Mouse (Mus musculus) heart, embryonic 12.5 days (tissue): ENCODE data around the gene Nxpe3. TPM values are rescaled to one million over a fixed set of nuclear protein-coding genes. Genes with fewer than 3 reads are reported as not detected.

Source experiments
- ATAC-seq: fragments of 200-750 bp; cut with Nextera tagmentation; 2 replicates; pipeline ENCODE4 v1.8.0; 2017; ENCODE audit warnings: moderate TSS enrichment, moderate library complexity; ENCODE audit not compliant: insufficient number of reproducible peaks, low FRiP score
- H3K27ac ChIP-seq: fragments of 300-500 bp; sonication (generic); 2 replicates; pipeline ENCODE4 v1.5.1; 2016; ENCODE audit warnings: mild to moderate bottlenecking, moderate library complexity; ENCODE audit not compliant: poor library complexity, severe bottlenecking
- H3K27me3 ChIP-seq: fragments of 300-500 bp; sonication (generic); replicated peaks from 2 replicates; pipeline ENCODE4 v1.6.1; 2016; ENCODE audit warnings: mild to moderate bottlenecking, moderate library complexity
- H3K36me3 ChIP-seq: fragments of 300-500 bp; sonication (generic); 2 replicates; pipeline ENCODE4 v1.6.1; 2016; ENCODE audit warnings: mild to moderate bottlenecking, moderate library complexity
- H3K4me1 ChIP-seq: fragments of 300-500 bp; sonication (generic); replicated peaks from 2 replicates; pipeline ENCODE4 v1.6.1; 2016; ENCODE audit warnings: mild to moderate bottlenecking
- H3K4me2 ChIP-seq: fragments of 300-500 bp; sonication (generic); 2 replicates; pipeline ENCODE4 v1.6.1; 2016; ENCODE audit warnings: mild to moderate bottlenecking, moderate library complexity
- H3K4me3 ChIP-seq: fragments of 300-500 bp; sonication (generic); 2 replicates; pipeline ENCODE4 v1.5.1; 2016; ENCODE audit warnings: mild to moderate bottlenecking
- H3K9ac ChIP-seq: fragments of 300-500 bp; sonication (generic); 2 replicates; pipeline ENCODE4 v1.6.1; 2016; ENCODE audit warnings: mild to moderate bottlenecking, moderate library complexity
- H3K9me3 ChIP-seq: fragments of 300-500 bp; sonication (generic); replicated peaks from 2 replicates; pipeline ENCODE4 v1.6.1; 2016; ENCODE audit warnings: mild to moderate bottlenecking, moderate library complexity
- WGBS: fragments of 180-500 bp; shearing (Covaris S2); methylation state at CpG from one replicate; pipeline ENCODE4 v1.1.7; 2016; 5-methylcytosine and 5-hydroxymethylcytosine counted together
- polyA plus RNA-seq: library from polyadenylated mRNA; unstranded; fragments of >200 nt; fragmentation: Nextera tagmentation; extraction: Ambion mirVana; gene quantifications from 2 replicates; pipeline ENCODE4 v1.2.1, GENCODE M21; 2016

The Nxpe3 gene
- polyA plus RNA-seq, 1 experiment from 2014 or later, result 0.66 TPM

- no peak for ATAC-seq
- Histone ChIP-seq H3K27ac (no peak overlapping the region), H3K9me3 (no peaks in the 10 kb centered on the region), H3K9ac (no peak overlapping the region), H3K36me3 (peaks cover 28% of the 10 kb centered on the region), H3K4me3 (no peak overlapping the region), H3K4me1 (peaks cover 7% of the 10 kb centered on the region; the same call in 1 of the 2 replicates), H3K27me3 (no peaks in the 10 kb centered on the region), H3K4me2 (no peak overlapping the region)
Measured at GRCm38 (mm10) chr16:55835798-55836197, 59.3 kb downstream of the Nxpe3 start.

- no peaks in the 10 kb centered on the region for H3K27me3 ChIP-seq
- no peaks in the 10 kb centered on the region for H3K9me3 ChIP-seq
- ATAC-seq, result no peak
- H3K27ac ChIP-seq, result no peak overlapping the region
- H3K9ac ChIP-seq, result no peak overlapping the region
- no peak overlapping the region for H3K4me3 ChIP-seq
- peaks cover 28% of the 10 kb centered on the region for H3K36me3 ChIP-seq
- H3K4me2 ChIP-seq, result no peak overlapping the region
- peaks cover under 1% of the 10 kb centered on the region; the same call in 1 of the 2 replicates for H3K4me1 ChIP-seq
- WGBS, result 83% methylated on average over 8 of the region's 8 CpGs
Measured at GRCm38 (mm10) chr16:55832617-55833016, 62.5 kb downstream of the Nxpe3 start.

- H3K9ac ChIP-seq, result no peak overlapping the region
- no peaks in the 10 kb centered on the region for H3K4me1 ChIP-seq
- H3K4me3 ChIP-seq, result no peak overlapping the region
- 84% methylated on average over 6 of the region's 6 CpGs for WGBS
- peaks cover 28% of the 10 kb centered on the region for H3K36me3 ChIP-seq
- ATAC-seq, result no peak
- H3K27me3 ChIP-seq, result no peaks in the 10 kb centered on the region
- no peaks in the 10 kb centered on the region for H3K9me3 ChIP-seq
- H3K4me2 ChIP-seq, result no peak overlapping the region
- no peak overlapping the region for H3K27ac ChIP-seq
Measured at GRCm38 (mm10) chr16:55832040-55832439, 63.0 kb downstream of the Nxpe3 start.

GRCm38 (mm10) chr16:55831451-55831850, 63.6 kb downstream of the Nxpe3 start:
- H3K4me3 ChIP-seq, result no peak overlapping the region
- no peak overlapping the region for H3K27ac ChIP-seq
- no peaks in the 10 kb centered on the region for H3K9me3 ChIP-seq
- H3K27me3 ChIP-seq, result no peaks in the 10 kb centered on the region
- H3K4me1 ChIP-seq, result no peaks in the 10 kb centered on the region
- no peak overlapping the region for H3K4me2 ChIP-seq
- no peak overlapping the region for H3K9ac ChIP-seq
- 86% methylated on average over 1 of the region's 1 CpGs for WGBS
- peaks cover 28% of the 10 kb centered on the region for H3K36me3 ChIP-seq
- no peak for ATAC-seq

- Histone ChIP-seq H3K27ac (no peak overlapping the region), H3K4me3 (no peak overlapping the region), H3K4me1 (peaks cover 22% of the 10 kb centered on the region), H3K9me3 (no peaks in the 10 kb centered on the region), H3K4me2 (no peak overlapping the region), H3K27me3 (no peaks in the 10 kb centered on the region), H3K9ac (no peak overlapping the region), H3K36me3 (peaks cover 2% of the 10 kb centered on the region; the same call in 1 of the 2 replicates)
- no peak for ATAC-seq
- 62% methylated on average over 11 of the region's 11 CpGs for WGBS
Measured at GRCm38 (mm10) chr16:55823398-55824155, 71.5 kb downstream of the Nxpe3 start.

- Histone ChIP-seq H3K4me2 (peak overlapping the region; percentile 86), H3K36me3 (peaks cover 9% of the 10 kb centered on the region), H3K27me3 (no peaks in the 10 kb centered on the region), H3K9me3 (no peaks in the 10 kb centered on the region), H3K4me1 (peaks cover 22% of the 10 kb centered on the region), H3K4me3 (peak overlapping the region; percentile 99), H3K9ac (no peak overlapping the region), H3K27ac (no peak overlapping the region; the same call in 1 of the 2 replicates)
- WGBS, result 42% methylated on average over 18 of the region's 18 CpGs
- no peak for ATAC-seq
Measured at GRCm38 (mm10) chr16:55822741-55823397, 72.2 kb downstream of the Nxpe3 start.

- H3K9ac ChIP-seq, result peak overlapping the region; percentile 96
- under 1% methylated on average over 67 of the region's 67 CpGs for WGBS
Measured at GRCm38 (mm10) chr16:55821997-55822740, 72.9 kb downstream of the Nxpe3 start.

GRCm38 (mm10) chr16:55821571-55821981, 73.5 kb downstream of the Nxpe3 start:
- Histone ChIP-seq H3K4me2 (peak overlapping the region; percentile 86), H3K36me3 (peaks cover 19% of the 10 kb centered on the region), H3K27ac (peak overlapping the region; percentile 84), H3K27me3 (no peaks in the 10 kb centered on the region), H3K9me3 (no peaks in the 10 kb centered on the region), H3K4me1 (peaks cover 22% of the 10 kb centered on the region), H3K9ac (peak overlapping the region; percentile 96), H3K4me3 (peak overlapping the region; percentile 99)
- WGBS, result under 1% methylated on average over 38 of the region's 40 CpGs
- peak; percentile 60 for ATAC-seq

More at GRCm38 (mm10) chr16:55821997-55822740, 72.9 kb downstream of the Nxpe3 start:
- peak overlapping the region; percentile 95 for H3K27ac ChIP-seq
- H3K4me2 ChIP-seq, result peak overlapping the region; percentile 86
- no peaks in the 10 kb centered on the region for H3K9me3 ChIP-seq
- H3K4me3 ChIP-seq, result peak overlapping the region; percentile 99
- peaks cover 22% of the 10 kb centered on the region for H3K4me1 ChIP-seq
- ATAC-seq, result peak; percentile 94
- peaks cover 13% of the 10 kb centered on the region for H3K36me3 ChIP-seq
- no peaks in the 10 kb centered on the region for H3K27me3 ChIP-seq

GRCm38 (mm10) chr16:55820916-55821570, 74.0 kb downstream of the Nxpe3 start:
- WGBS, result 20% methylated on average over 20 of the region's 20 CpGs
- Histone ChIP-seq H3K27ac (peak overlapping the region; percentile 84), H3K36me3 (peaks cover 25% of the 10 kb centered on the region), H3K4me3 (peak overlapping the region; percentile 99), H3K4me1 (peaks cover 22% of the 10 kb centered on the region), H3K27me3 (no peaks in the 10 kb centered on the region), H3K9ac (peak overlapping the region; percentile 96), H3K9me3 (no peaks in the 10 kb centered on the region), H3K4me2 (peak overlapping the region; percentile 86)
- ATAC-seq, result no peak

- Histone ChIP-seq H3K9ac (peak overlapping the region; percentile 96), H3K4me1 (peaks cover 22% of the 10 kb centered on the region), H3K27me3 (no peaks in the 10 kb centered on the region), H3K4me3 (peak overlapping the region; percentile 99), H3K36me3 (peaks cover 32% of the 10 kb centered on the region), H3K4me2 (peak overlapping the region; percentile 86), H3K9me3 (no peaks in the 10 kb centered on the region), H3K27ac (peak overlapping the region; percentile 11)
- 56% methylated on average over 13 of the region's 13 CpGs for WGBS
- ATAC-seq, result no peak
Measured at GRCm38 (mm10) chr16:55820161-55820915, 74.7 kb downstream of the Nxpe3 start.
